Mouse (Mus musculus): ENCODE measurements around the gene Prkx. TPM values are rescaled to one million over a fixed set of nuclear protein-coding genes. Genes with fewer than 3 reads are reported as not detected.
A peak's percentile ranks its signal among the peaks of the same experiment; 100 is the strongest.

The Prkx gene
- polyA plus RNA-seq, 1 experiment from 2014 or later = 1.9 TPM

GRCm38 (mm10) chrX:77795858-77796174 is 262 bp downstream of the Prkx start:
- no peak overlapping the region for H3K27ac ChIP-seq (ENCODE audit: low read length)
- H3K36me3 ChIP-seq (ENCODE audit: control insufficient read depth, insufficient read depth) = no peaks in the 10 kb centered on the region
- ATAC-seq (ENCODE audit: low read depth) = peak; percentile 89
- peak overlapping the region; percentile 64 for H3K4me3 ChIP-seq (ENCODE audit: low read depth, low read length)
- WGBS (ENCODE audit: insufficient replicate concordance) = 28% methylated on average over 30 of the region's 30 CpGs
- H3K4me2 ChIP-seq (ENCODE audit: low read depth, low read length) = peak overlapping the region; percentile 64
- no peaks in the 10 kb centered on the region for H3K9me3 ChIP-seq (replicated peaks; ENCODE audit: control insufficient read depth, low read length)
- no peaks in the 10 kb centered on the region for H3K27me3 ChIP-seq (ENCODE audit: control insufficient read depth, insufficient read depth, low read depth, low read length)
- H3K9ac ChIP-seq (ENCODE audit: low read depth, low read length) = peak overlapping the region; percentile 44
- no peaks in the 10 kb centered on the region for H3K4me1 ChIP-seq (ENCODE audit: control insufficient read depth, low read depth, low read length)

GRCm38 (mm10) chrX:77794962-77795857 is 868 bp downstream of the Prkx start:
- Histone ChIP-seq H3K9ac (ENCODE audit: low read depth, low read length) (peak overlapping the region; percentile 44), H3K4me1 (ENCODE audit: control insufficient read depth, low read depth, low read length) (no peaks in the 10 kb centered on the region), H3K27me3 (ENCODE audit: control insufficient read depth, insufficient read depth, low read depth, low read length) (no peaks in the 10 kb centered on the region), H3K4me3 (ENCODE audit: low read depth, low read length) (peak overlapping the region; percentile 64), H3K4me2 (ENCODE audit: low read depth, low read length) (peak overlapping the region; percentile 64), H3K36me3 (ENCODE audit: control insufficient read depth, insufficient read depth) (no peaks in the 10 kb centered on the region), H3K27ac (ENCODE audit: low read length) (no peak overlapping the region), H3K9me3 (replicated peaks; ENCODE audit: control insufficient read depth, low read length) (no peaks in the 10 kb centered on the region)
- ATAC-seq (ENCODE audit: low read depth) = peak; percentile 44
- WGBS (ENCODE audit: insufficient replicate concordance) = 16% methylated on average over 61 of the region's 61 CpGs

GRCm38 (mm10) chrX:77788675-77789074 is 7.4 kb downstream of the Prkx start:
- no peaks in the 10 kb centered on the region for H3K4me1 ChIP-seq (ENCODE audit: control insufficient read depth, low read depth, low read length)
- H3K9me3 ChIP-seq (replicated peaks; ENCODE audit: control insufficient read depth, low read length) = no peaks in the 10 kb centered on the region
- no peak for ATAC-seq (ENCODE audit: low read depth)
- no peak overlapping the region for H3K27ac ChIP-seq (ENCODE audit: low read length)
- WGBS (ENCODE audit: insufficient replicate concordance) = 71% methylated on average over 3 of the region's 3 CpGs
- H3K4me2 ChIP-seq (ENCODE audit: low read depth, low read length) = no peak overlapping the region
- H3K27me3 ChIP-seq (ENCODE audit: control insufficient read depth, insufficient read depth, low read depth, low read length) = no peaks in the 10 kb centered on the region
- no peak overlapping the region for H3K9ac ChIP-seq (ENCODE audit: low read depth, low read length)
- H3K36me3 ChIP-seq (ENCODE audit: control insufficient read depth, insufficient read depth) = no peaks in the 10 kb centered on the region
- no peak overlapping the region for H3K4me3 ChIP-seq (ENCODE audit: low read depth, low read length)

GRCm38 (mm10) chrX:77786354-77786753 is 9.7 kb downstream of the Prkx start:
- H3K4me2 ChIP-seq (ENCODE audit: low read depth, low read length) = no peak overlapping the region
- no peaks in the 10 kb centered on the region for H3K27me3 ChIP-seq (ENCODE audit: control insufficient read depth, insufficient read depth, low read depth, low read length)
- ATAC-seq (ENCODE audit: low read depth) = no peak
- H3K36me3 ChIP-seq (ENCODE audit: control insufficient read depth, insufficient read depth) = no peaks in the 10 kb centered on the region
- H3K9ac ChIP-seq (ENCODE audit: low read depth, low read length) = no peak overlapping the region
- H3K27ac ChIP-seq (ENCODE audit: low read length) = no peak overlapping the region
- H3K4me1 ChIP-seq (ENCODE audit: control insufficient read depth, low read depth, low read length) = no peaks in the 10 kb centered on the region
- no peaks in the 10 kb centered on the region for H3K9me3 ChIP-seq (replicated peaks; ENCODE audit: control insufficient read depth, low read length)
- no peak overlapping the region for H3K4me3 ChIP-seq (ENCODE audit: low read depth, low read length)

GRCm38 (mm10) chrX:77777822-77778221 is 18.3 kb downstream of the Prkx start:
- H3K27ac ChIP-seq (ENCODE audit: low read length) = no peak overlapping the region
- no peak for ATAC-seq (ENCODE audit: low read depth)

GRCm38 (mm10) chrX:77765153-77765552 is 30.9 kb downstream of the Prkx start:
- no peak overlapping the region for H3K9ac ChIP-seq (ENCODE audit: low read depth, low read length)
- no peak overlapping the region for H3K4me2 ChIP-seq (ENCODE audit: low read depth, low read length)
- H3K27me3 ChIP-seq (ENCODE audit: control insufficient read depth, insufficient read depth, low read depth, low read length) = no peaks in the 10 kb centered on the region
- no peak overlapping the region for H3K4me3 ChIP-seq (ENCODE audit: low read depth, low read length)
- 82% methylated on average over 3 of the region's 3 CpGs for WGBS (ENCODE audit: insufficient replicate concordance)
- no peak for ATAC-seq (ENCODE audit: low read depth)
- no peaks in the 10 kb centered on the region for H3K36me3 ChIP-seq (ENCODE audit: control insufficient read depth, insufficient read depth)
- no peaks in the 10 kb centered on the region for H3K9me3 ChIP-seq (replicated peaks; ENCODE audit: control insufficient read depth, low read length)
- no peak overlapping the region for H3K27ac ChIP-seq (ENCODE audit: low read length)
- no peaks in the 10 kb centered on the region for H3K4me1 ChIP-seq (ENCODE audit: control insufficient read depth, low read depth, low read length)

More at GRCm38 (mm10) chrX:77777822-77778221, 18.3 kb downstream of the Prkx start:
- Histone ChIP-seq H3K27me3 (ENCODE audit: control insufficient read depth, insufficient read depth, low read depth, low read length) (no peaks in the 10 kb centered on the region), H3K9me3 (replicated peaks; ENCODE audit: control insufficient read depth, low read length) (no peaks in the 10 kb centered on the region), H3K36me3 (ENCODE audit: control insufficient read depth, insufficient read depth) (no peaks in the 10 kb centered on the region), H3K4me2 (ENCODE audit: low read depth, low read length) (no peak overlapping the region), H3K4me3 (ENCODE audit: low read depth, low read length) (no peak overlapping the region), H3K4me1 (ENCODE audit: control insufficient read depth, low read depth, low read length) (no peaks in the 10 kb centered on the region), H3K9ac (ENCODE audit: low read depth, low read length) (no peak overlapping the region)

GRCm38 (mm10) chrX:77744260-77744659 is 51.8 kb downstream of the Prkx start:
- no peaks in the 10 kb centered on the region for H3K9me3 ChIP-seq (replicated peaks; ENCODE audit: control insufficient read depth, low read length)
- no peaks in the 10 kb centered on the region for H3K27me3 ChIP-seq (ENCODE audit: control insufficient read depth, insufficient read depth, low read depth, low read length)
- no peaks in the 10 kb centered on the region for H3K4me1 ChIP-seq (ENCODE audit: control insufficient read depth, low read depth, low read length)
- no peak overlapping the region for H3K9ac ChIP-seq (ENCODE audit: low read depth, low read length)
- WGBS (ENCODE audit: insufficient replicate concordance) = 45% methylated on average over 2 of the region's 2 CpGs
- H3K36me3 ChIP-seq (ENCODE audit: control insufficient read depth, insufficient read depth) = no peaks in the 10 kb centered on the region
- no peak overlapping the region for H3K4me2 ChIP-seq (ENCODE audit: low read depth, low read length)
- no peak for ATAC-seq (ENCODE audit: low read depth)
- H3K27ac ChIP-seq (ENCODE audit: low read length) = no peak overlapping the region
- H3K4me3 ChIP-seq (ENCODE audit: low read depth, low read length) = no peak overlapping the region

GRCm38 (mm10) chrX:77741383-77741782 is 54.7 kb downstream of the Prkx start:
- H3K9ac ChIP-seq (ENCODE audit: low read depth, low read length) = no peak overlapping the region
- WGBS (ENCODE audit: insufficient replicate concordance) = 8% methylated on average over 1 of the region's 1 CpGs
- no peak for ATAC-seq (ENCODE audit: low read depth)
- no peaks in the 10 kb centered on the region for H3K9me3 ChIP-seq (replicated peaks; ENCODE audit: control insufficient read depth, low read length)
- no peak overlapping the region for H3K27ac ChIP-seq (ENCODE audit: low read length)
- no peaks in the 10 kb centered on the region for H3K36me3 ChIP-seq (ENCODE audit: control insufficient read depth, insufficient read depth)
- H3K27me3 ChIP-seq (ENCODE audit: control insufficient read depth, insufficient read depth, low read depth, low read length) = no peaks in the 10 kb centered on the region
- no peak overlapping the region for H3K4me3 ChIP-seq (ENCODE audit: low read depth, low read length)
- no peak overlapping the region for H3K4me2 ChIP-seq (ENCODE audit: low read depth, low read length)
- H3K4me1 ChIP-seq (ENCODE audit: control insufficient read depth, low read depth, low read length) = no peaks in the 10 kb centered on the region

GRCm38 (mm10) chrX:77733930-77734536 is 62.0 kb downstream of the Prkx start:
- Histone ChIP-seq H3K27me3 (ENCODE audit: control insufficient read depth, insufficient read depth, low read depth, low read length) (no peaks in the 10 kb centered on the region), H3K4me2 (ENCODE audit: low read depth, low read length) (no peak overlapping the region), H3K36me3 (ENCODE audit: control insufficient read depth, insufficient read depth) (no peaks in the 10 kb centered on the region), H3K9me3 (replicated peaks; ENCODE audit: control insufficient read depth, low read length) (no peaks in the 10 kb centered on the region), H3K4me1 (ENCODE audit: control insufficient read depth, low read depth, low read length) (no peaks in the 10 kb centered on the region), H3K4me3 (ENCODE audit: low read depth, low read length) (no peak overlapping the region), H3K27ac (ENCODE audit: low read length) (no peak overlapping the region), H3K9ac (ENCODE audit: low read depth, low read length) (no peak overlapping the region)
- WGBS (ENCODE audit: insufficient replicate concordance) = 61% methylated on average over 9 of the region's 9 CpGs
- ATAC-seq (ENCODE audit: low read depth) = no peak

Data from liver, embryonic 16.5 days (tissue).